Mouse (Mus musculus): ENCODE data around the gene Cc2d1a.

GRCm38 (mm10) chr8:84179946-84180345 is 32.2 kb upstream of the Cc2d1a start:
- no peak for TF ChIP-seq CTCF (IDR thresholded peaks at IDR 0.05; ENCODE audit: extremely low read depth, insufficient read depth, low read length)
- TF ChIP-seq POLR2A (IDR thresholded peaks at IDR 0.05; ENCODE audit: extremely low read depth, insufficient read depth, low read length), result no peak

Data from cortical plate, adult 2 months (tissue).